Mouse (Mus musculus): ENCODE data around the gene Gsdma2.
"Not testable (repeated sequence)": the region's sequence is repeated elsewhere in the genome, so short reads cannot be mapped to it uniquely, and the experiment has no call there.

GRCm38 (mm10) chr11:98673136-98673535, 26.6 kb downstream of the Gsdma2 start:
- not testable (repeated sequence) for TF ChIP-seq TCF12 (IDR thresholded peaks at IDR 0.05; ENCODE audit: insufficient read depth, poor library complexity, severe bottlenecking); REST (IDR thresholded peaks at IDR 0.05; ENCODE audit: insufficient read depth, insufficient read length); MAX (IDR thresholded peaks at IDR 0.05; ENCODE audit: low read depth); POLR2A (IDR thresholded peaks at IDR 0.05; ENCODE audit: insufficient read length, low read depth)

All from myocyte (in vitro differentiated cells).